Mouse (Mus musculus): ENCODE data around the gene Kazald1. TPM values are rescaled to one million over a fixed set of nuclear protein-coding genes. Genes with fewer than 3 reads are reported as not detected.

Kazald1 gene
- total RNA-seq, 2 experiments from 2014 or later = 1.6 to 2.0 TPM

DNA sequence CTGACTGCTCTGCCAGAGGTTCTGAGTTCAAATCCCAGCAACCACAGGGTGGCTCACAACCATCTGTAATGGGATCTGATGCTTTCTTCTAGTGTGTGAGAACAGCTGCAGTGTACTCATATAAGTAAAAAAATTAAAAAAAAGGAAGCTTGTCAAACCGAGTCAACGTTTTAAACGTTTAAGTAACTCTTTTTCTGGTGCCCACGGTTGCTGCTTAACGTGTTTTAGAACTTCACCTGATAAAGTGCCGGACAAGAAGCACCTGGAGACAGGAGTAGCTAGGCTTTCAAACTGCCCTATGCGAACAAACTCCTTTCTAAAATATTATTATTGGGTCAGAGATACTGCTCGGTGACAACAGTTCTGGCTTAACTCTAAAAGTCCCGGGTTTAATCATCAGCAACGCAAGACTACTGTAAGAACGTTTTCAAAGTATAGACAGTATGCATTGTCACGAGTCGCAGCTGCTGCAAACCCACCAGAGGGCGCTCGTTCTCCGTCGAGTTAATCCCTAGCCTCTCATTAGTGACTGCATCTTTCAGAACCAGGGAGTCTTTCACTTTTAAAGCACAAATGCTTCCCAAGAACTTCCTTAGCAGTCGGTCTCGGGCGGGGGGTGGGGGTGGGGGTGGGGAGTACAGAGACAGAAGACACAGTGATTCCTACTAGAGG lies 1.0 kb upstream of the Kazald1 start:
- intact Hi-C loops (cut with DNase I) = no loop called here
- peak; percentile 72 to 92 for DNase-seq (ENCODE audit: extremely low spot score in 1 of 2, low spot score in 2 of 2)

DNA sequence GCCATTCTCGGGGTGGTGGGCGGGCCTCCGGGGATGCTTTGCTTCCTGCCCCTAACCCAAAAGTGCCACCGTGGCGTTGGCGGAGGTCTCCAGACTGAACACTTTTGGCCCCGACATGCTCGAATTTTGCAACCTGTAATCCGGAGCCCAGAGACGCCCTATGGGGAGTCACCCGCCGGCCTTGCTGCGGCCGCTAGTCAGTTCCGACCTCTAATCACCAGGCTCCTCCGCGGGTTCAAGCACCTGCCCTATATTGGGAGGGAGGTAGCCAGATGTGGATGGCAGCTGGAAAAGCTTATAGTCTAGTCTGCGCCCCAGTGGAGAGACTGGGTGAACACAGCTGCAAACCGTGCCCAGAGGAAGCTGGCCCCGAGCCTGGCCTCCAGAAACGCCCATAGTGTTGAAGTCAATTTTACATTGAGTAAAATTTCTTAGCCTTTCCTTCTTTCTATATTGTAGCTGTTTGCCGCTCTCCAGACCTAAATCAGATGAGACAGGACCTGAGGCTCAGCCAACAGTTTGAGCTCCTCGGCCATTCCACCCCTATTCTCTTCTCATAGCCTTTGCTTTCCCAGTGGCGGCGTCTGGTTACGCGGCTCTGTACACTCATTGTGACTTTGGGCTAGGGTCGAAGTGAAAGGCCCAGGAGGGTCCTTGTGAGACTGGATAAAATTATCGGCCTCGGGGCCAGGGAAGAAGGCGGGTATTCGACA lies 438 bp downstream of the Kazald1 start:
- intact Hi-C loops (cut with DNase I) = loop anchor here (5.0 kb wide), 1 partner anchor 82 kb away; no protein-coding TSS in a partner anchor
- DNase-seq (ENCODE audit: extremely low spot score in 1 of 2, low spot score in 2 of 2) = no peak

DNA sequence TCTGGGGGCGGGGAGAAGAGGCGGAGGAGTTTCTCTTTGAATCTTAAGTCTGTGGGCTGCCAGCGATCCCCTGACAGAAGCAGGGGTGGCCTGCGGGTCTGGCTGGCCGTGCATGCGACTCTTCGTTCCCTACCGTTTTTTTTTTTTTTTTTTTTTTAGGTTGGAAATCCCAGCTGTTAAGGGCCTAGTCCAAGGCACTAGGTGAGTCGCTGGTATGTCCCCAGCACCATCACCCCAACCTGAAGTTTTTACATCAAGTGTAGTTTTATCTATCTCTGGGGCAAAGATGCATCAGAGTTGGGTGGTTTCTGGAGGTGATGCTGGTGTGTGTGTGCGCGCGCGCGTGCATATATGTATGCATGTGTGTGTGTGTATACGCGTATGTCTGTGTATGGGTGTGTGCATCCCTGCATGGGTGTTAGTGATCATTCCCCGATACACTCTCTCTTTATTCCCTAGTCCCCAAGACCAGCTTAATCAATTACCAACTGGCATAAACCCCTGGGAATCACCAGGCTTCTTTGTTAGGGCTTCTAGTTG lies 1.1 kb downstream of the Kazald1 start:
- DNase-seq (ENCODE audit: extremely low spot score in 1 of 2, low spot score in 2 of 2) = no peak
- intact Hi-C loops (cut with DNase I) = loop anchor here (5.0 kb wide), 1 partner anchor 81 kb away; no protein-coding TSS in a partner anchor

DNA sequence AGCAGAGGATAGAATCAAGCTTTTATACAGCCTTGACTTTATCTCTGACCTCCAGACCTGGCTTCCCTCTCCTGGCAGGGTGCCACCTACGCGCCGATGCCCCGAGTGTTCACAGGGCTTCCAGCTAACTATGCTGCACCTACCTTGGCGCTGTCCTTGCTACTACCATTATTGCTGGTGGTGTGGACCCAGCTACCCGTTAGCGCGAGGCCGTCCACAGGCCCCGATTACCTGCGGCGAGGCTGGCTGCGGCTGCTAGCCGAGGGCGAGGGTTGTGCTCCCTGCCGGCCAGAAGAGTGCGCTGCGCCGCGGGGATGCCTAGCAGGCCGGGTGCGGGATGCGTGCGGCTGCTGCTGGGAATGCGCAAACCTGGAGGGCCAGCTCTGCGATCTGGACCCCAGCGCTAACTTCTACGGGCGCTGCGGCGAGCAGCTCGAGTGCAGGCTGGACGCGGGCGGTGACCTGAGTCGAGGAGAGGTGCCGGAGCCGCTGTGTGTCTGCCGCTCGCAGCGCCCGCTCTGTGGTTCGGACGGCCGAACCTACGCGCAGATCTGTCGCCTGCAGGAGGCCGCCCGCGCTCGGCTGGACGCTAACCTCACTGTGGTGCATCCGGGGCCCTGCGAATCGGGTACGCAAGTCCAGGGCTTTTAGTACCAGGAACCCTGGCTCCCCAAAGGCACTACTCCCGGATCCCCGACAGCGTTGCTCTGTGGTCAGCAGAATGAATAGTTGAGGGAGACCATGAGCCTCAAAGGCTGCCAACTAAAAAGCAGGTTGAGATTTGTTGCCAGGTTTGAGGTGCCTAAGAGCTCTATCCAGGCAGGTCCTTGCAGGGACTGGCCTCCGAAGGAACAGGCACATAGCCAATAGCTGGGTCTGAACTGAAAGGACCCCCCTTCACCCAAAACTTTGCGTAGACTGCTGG lies 1.8 kb downstream of the Kazald1 start:
- peak in 1 of 2 experiments; percentile 75 for DNase-seq (ENCODE audit: extremely low spot score in 1 of 2, low spot score in 2 of 2)
- intact Hi-C loops (cut with DNase I) = loop anchor here (5.0 kb wide), 1 partner anchor 80 kb away; no protein-coding TSS in a partner anchor

DNA sequence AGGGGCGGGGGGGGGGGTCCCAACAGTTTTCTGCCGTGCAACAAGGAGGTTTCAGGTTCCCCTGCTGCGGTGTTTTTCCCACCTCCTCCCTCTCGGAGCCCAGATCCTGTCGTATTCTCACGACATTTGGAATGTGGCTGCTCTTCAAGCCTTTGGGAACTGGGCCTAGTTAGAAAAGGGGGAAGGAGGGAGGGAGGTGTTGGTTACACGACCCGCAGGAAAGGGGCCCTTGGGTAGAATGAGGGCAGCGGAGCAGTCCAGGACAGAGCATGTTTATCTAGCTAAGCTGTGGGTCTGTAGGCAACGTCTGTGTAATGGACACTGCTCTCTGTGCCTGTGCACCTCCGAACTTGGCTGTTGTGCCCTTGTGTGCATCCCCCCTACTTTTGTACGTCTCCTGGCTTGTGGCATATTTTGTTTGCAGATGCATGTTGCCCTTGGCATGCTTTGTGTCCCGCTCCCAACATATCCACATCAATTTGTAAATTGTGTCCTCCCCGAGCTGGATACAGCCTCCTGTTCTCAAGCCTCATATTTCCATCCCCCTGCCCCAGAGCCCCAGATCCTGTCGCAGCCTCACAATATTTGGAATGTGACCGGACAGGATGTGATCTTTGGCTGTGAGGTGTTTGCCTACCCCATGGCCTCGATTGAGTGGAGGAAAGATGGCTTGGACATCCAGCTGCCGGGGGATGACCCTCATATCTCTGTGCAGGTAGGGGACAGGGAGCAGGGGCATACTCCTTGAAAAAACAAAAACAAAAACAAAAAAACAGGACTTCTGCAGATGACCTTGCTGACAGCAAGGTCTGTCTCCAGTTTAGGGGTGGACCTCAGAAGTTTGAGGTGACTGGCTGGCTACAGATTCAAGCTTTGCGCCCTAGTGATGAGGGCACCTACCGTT lies 3.0 kb downstream of the Kazald1 start:
- intact Hi-C loops (cut with DNase I) = loop anchor here (5.0 kb wide), 1 partner anchor 79 kb away; no protein-coding TSS in a partner anchor
- no peak for DNase-seq (ENCODE audit: extremely low spot score in 1 of 2, low spot score in 2 of 2)

GRCm38 (mm10) chr19:45078971-45079764 lies 4.1 kb downstream of the Kazald1 start:
- no peak for DNase-seq (ENCODE audit: extremely low spot score in 1 of 2, low spot score in 2 of 2)
- intact Hi-C loops (cut with DNase I) = loop anchor here (5.0 kb wide), 1 partner anchor 78 kb away; no protein-coding TSS in a partner anchor

DNA sequence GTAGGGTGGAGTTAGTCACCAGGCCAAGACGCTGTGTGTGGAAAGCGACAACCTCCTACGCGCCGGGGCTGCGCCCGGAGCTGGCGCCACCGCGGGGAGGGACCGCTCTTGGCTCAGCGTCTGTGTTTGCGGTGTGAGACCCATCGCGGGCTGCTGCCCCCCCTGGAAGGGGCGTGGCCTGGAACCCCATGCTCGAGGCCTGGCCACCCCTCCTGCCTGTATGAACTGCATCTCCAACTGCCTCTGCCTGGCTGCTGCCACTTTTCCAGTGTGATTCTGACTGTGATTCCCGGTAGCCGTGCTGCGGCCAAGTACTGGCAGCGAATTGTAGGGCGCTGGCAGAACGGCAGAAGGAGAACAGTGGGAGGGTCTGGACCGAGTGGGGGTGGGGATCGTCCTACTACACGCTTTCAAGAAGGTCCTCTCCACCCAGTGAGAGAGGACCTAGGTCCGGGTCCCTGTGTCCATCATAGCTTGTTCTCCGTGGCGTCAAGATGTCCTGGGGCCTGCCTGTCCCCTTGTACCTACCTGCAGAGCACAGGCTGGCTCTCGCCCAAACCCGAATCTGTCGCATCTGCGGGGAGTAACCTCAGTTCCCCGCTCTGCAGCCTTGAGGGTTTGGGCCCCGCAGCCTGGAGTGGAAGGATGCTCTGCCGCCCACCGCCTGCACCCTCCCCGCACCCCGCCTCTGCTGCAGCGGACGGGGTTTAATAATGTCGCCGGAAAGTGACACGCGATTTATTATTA lies 4.9 kb downstream of the Kazald1 start:
- intact Hi-C loops (cut with DNase I) = loop anchor here (5.0 to 10.0 kb wide), 2 partner anchors 77 to 325 kb away; partner anchors contain the start of gene Pax2
- peak in 1 of 2 experiments; percentile 76 for DNase-seq (ENCODE audit: extremely low spot score in 1 of 2, low spot score in 2 of 2)

- no peak for DNase-seq (ENCODE audit: extremely low spot score in 1 of 2, low spot score in 2 of 2)
- intact Hi-C loops (cut with DNase I) = loop anchor here (10.0 kb wide), 1 partner anchor 326 kb away; the partner anchor contains the start of gene Pax2
These were observed 5.7 kb downstream of the Kazald1 start for GRCm38 (mm10) chr19:45080711-45081110.

DNA sequence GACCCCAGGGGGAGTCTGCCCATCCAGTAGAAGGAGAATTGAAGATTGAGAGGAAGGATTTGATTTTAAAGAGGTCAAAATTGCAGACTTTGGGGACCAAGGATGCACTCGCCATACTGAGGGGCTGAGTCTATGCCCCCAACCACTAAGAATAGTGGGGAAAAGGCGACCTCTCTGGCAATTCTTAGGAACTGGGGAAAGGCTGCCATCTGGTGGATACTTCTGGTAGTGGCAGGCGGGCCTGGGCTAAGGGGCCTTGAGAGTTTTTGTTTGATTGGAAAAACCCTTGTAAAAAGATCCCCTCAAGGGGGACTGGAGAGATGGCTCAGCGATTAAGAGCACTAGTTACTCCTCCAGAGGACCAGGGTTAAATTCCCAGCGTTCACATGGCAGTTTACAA lies 6.2 kb downstream of the Kazald1 start:
- peak in 1 of 2 experiments; percentile 54 for DNase-seq (ENCODE audit: extremely low spot score in 1 of 2, low spot score in 2 of 2)
- intact Hi-C loops (cut with DNase I) = loop anchor here (10.0 kb wide), 1 partner anchor 326 kb away; the partner anchor contains the start of gene Pax2

DNA sequence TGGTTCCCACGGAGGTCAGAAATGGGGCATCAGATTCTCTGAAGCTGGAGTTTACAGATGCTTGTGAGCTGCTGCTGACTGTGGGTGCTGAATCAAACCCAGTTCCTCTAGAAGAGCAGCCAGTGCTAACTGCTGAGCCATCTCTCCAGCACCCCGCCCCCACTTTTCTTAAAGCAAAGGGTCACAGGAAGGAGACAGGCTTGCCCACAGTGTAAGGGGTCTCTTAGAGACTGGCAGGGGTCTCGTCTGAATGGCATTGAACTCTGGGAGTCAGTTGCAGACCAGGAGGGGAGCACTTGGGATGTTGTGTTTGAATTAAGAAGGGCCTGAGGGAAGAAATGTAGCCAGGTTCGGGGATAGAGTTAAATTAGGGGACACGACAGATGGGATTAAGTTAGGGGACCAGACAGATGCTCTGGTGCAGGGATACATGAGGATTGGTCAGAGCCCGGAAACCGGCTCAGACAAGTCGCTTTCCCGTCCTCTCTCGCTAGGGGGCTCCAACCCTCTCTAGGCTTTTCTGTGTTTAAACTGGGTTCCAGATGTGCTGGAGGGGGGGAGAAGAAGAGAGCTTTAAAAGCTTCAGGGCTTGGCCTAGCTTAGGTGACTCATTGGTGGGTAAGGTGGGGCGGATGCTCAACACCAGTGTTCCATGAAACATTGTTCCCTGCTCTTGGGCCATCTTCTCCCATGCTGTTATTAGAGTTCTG lies 7.0 kb downstream of the Kazald1 start:
- peak in 1 of 2 experiments; percentile 65 for DNase-seq (ENCODE audit: extremely low spot score in 1 of 2, low spot score in 2 of 2)
- intact Hi-C loops (cut with DNase I) = loop anchor here (10.0 kb wide), 1 partner anchor 327 kb away; the partner anchor contains the start of gene Pax2

GRCm38 (mm10) chr19:45097868-45098267 lies 22.8 kb downstream of the Kazald1 start:
- DNase-seq (ENCODE audit: extremely low spot score in 1 of 2, low spot score in 2 of 2) = peak in 1 of 2 experiments; percentile 41

GRCm38 (mm10) chr19:45100486-45101270 lies 25.6 kb downstream of the Kazald1 start:
- intact Hi-C loops (cut with DNase I) = no loop called here
- no peak for DNase-seq (ENCODE audit: extremely low spot score in 1 of 2, low spot score in 2 of 2)

More at GRCm38 (mm10) chr19:45097868-45098267, 22.8 kb downstream of the Kazald1 start:
- intact Hi-C loops (cut with DNase I) = no loop called here

- intact Hi-C loops (cut with DNase I) = no loop called here
- DNase-seq (ENCODE audit: extremely low spot score in 1 of 2, low spot score in 2 of 2) = no peak
These were observed 30.6 kb downstream of the Kazald1 start for GRCm38 (mm10) chr19:45105591-45105990.

GRCm38 (mm10) chr19:45106689-45107088 lies 31.6 kb downstream of the Kazald1 start:
- peak in 1 of 2 experiments; percentile 71 for DNase-seq (ENCODE audit: extremely low spot score in 1 of 2, low spot score in 2 of 2)
- intact Hi-C loops (cut with DNase I) = no loop called here

DNA sequence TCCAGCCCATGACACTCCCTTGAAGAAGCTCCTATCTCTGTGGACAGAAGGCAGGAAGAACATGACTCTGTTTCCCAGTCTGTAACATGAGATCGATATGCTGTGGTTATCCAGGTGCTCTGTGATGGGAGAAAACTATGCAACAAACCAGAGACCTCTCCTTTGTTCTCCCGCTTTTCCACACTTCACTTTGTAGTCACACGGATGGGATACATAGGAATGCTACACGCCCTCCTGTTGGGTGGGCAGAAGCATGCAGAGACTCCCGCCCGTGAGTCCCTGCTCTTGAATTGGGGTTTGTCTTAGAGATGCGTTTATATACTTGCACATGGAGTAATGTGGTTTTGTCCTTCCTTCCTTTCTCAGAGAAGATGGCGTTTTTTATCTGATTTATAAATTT lies 35.6 kb downstream of the Kazald1 start:
- intact Hi-C loops (cut with DNase I) = loop anchor here (10.0 kb wide), 1 partner anchor 54 kb away; no protein-coding TSS in a partner anchor
- no peak for DNase-seq (ENCODE audit: extremely low spot score in 1 of 2, low spot score in 2 of 2)

Measured in left cerebral cortex, postnatal 10 days (tissue).